Mouse (Mus musculus) forebrain, embryonic 13.5 days (tissue): ENCODE measurements around the gene Gm48552. TPM values are rescaled to one million over a fixed set of nuclear protein-coding genes. Genes with fewer than 3 reads are reported as not detected.
A peak's percentile ranks its signal among the peaks of the same experiment; 100 is the strongest.

Source experiments
- ATAC-seq: fragments of 200-750 bp; cut with Nextera tagmentation; 2 replicates; pipeline ENCODE4 v1.8.0; 2017
- H3K27ac ChIP-seq: fragments of 300-500 bp; sonication (generic); 2 replicates; pipeline ENCODE4 v1.5.1; 2015; ENCODE audit warnings: inconsistent platforms, mild to moderate bottlenecking, moderate library complexity
- H3K27me3 ChIP-seq: fragments of 300-500 bp; sonication (generic); 2 replicates; pipeline ENCODE4 v1.6.1; 2015; ENCODE audit warnings: mild to moderate bottlenecking, inconsistent platforms
- H3K36me3 ChIP-seq: fragments of 300-500 bp; sonication (generic); 2 replicates; pipeline ENCODE4 v1.6.1; 2015; ENCODE audit warnings: mild to moderate bottlenecking, inconsistent platforms; ENCODE audit not compliant: poor library complexity, severe bottlenecking
- H3K4me1 ChIP-seq: fragments of 300-500 bp; sonication (generic); 2 replicates; pipeline ENCODE4 v1.6.1; 2015; ENCODE audit warnings: inconsistent platforms
- H3K4me2 ChIP-seq: fragments of 300-500 bp; sonication (generic); 2 replicates; pipeline ENCODE4 v1.6.1; 2015; ENCODE audit warnings: inconsistent platforms, mild to moderate bottlenecking, moderate library complexity
- H3K4me3 ChIP-seq: fragments of 300-500 bp; sonication (generic); 2 replicates; pipeline ENCODE4 v1.5.1; 2015; ENCODE audit warnings: mild to moderate bottlenecking, inconsistent platforms
- H3K9ac ChIP-seq: fragments of 300-500 bp; sonication (generic); 2 replicates; pipeline ENCODE4 v1.6.1; 2015; ENCODE audit warnings: mild to moderate bottlenecking, inconsistent platforms
- H3K9me3 ChIP-seq: fragments of 300-500 bp; sonication (generic); replicated peaks from 2 replicates; pipeline ENCODE4 v1.6.1; 2016; ENCODE audit warnings: inconsistent platforms
- WGBS: fragments of 180-500 bp; shearing (Covaris S2); methylation state at CpG from one replicate; pipeline ENCODE4 v1.1.7; 2015; 5-methylcytosine and 5-hydroxymethylcytosine counted together
- polyA plus RNA-seq: library from polyadenylated mRNA; unstranded; fragments of >200 nt; fragmentation: Nextera tagmentation; extraction: Ambion mirVana; gene quantifications from 2 replicates; pipeline ENCODE4 v1.2.1, GENCODE M21; 2015

Gene Gm48552
- 2.1 and 2.3 TPM in 2 replicates for polyA plus RNA-seq

GRCm38 (mm10) chr10:81388505-81389055 lies at the start of gene Gm48552:
Gene Gm48552, plus strand, starts transcription at chr10:81389005.
- Histone ChIP-seq H3K4me2 (no peak within 1 kb of the TSS), H3K4me3 (no peak within 1 kb of the TSS), H3K36me3 (peaks cover 48% of the 10 kb centered on the region), H3K4me1 (peaks cover 28% of the 10 kb centered on the region), H3K9ac (0 out of 2 replicates have a peak within 1 kb of the TSS, but pooled peaks have one; percentile 9), H3K9me3 (no peaks in the 10 kb centered on the region), H3K27me3 (no peaks in the 10 kb centered on the region), H3K27ac (no peak within 1 kb of the TSS)
- no peak for ATAC-seq
- WGBS: 88% methylated on average over 5 of the region's 5 CpGs

GRCm38 (mm10) chr10:81340551-81341332 lies 48.1 kb upstream of the Gm48552 start:
- no peak overlapping the region for H3K9ac ChIP-seq
- 40% methylated on average over 17 of the region's 17 CpGs for WGBS

DNA sequence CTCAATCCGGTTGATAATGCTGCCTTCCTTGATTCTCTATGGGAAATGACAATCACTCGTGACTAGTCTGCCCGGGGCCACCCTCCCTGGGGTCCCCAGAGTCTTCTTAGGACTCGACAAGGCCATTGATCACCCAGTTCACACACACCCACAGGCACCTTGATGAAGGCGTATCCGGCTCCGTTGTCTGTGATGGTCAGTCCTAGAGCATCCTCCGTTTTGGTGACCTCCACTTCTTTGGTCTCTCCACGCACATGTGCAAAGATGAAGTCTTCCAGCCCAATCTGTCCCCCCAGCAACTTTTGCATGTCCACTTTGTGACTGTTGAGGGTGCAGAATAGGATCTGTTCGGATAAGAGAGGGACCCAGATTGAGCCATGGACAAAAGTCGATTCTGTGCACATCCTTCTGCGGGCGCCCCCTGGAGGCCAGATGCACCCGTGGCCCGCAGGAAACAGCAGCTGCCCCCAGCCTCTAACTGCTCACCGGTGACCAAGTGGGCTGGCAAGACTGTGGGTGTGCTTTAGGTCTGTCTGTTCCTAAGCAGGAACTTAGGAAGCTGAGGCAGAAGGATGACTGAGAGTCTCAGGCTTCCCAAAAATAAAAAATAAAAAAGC lies 47.4 kb upstream of the Gm48552 start:
- no peak overlapping the region for H3K9ac ChIP-seq
- ATAC-seq: no peak
- WGBS: 37% methylated on average over 16 of the region's 16 CpGs
- H3K27me3 ChIP-seq: peaks cover 77% of the 10 kb centered on the region
- no peak overlapping the region for H3K4me2 ChIP-seq
- no peak overlapping the region for H3K27ac ChIP-seq
- peaks cover 10% of the 10 kb centered on the region for H3K4me1 ChIP-seq
- H3K9me3 ChIP-seq: no peaks in the 10 kb centered on the region
- H3K4me3 ChIP-seq: no peak overlapping the region
- H3K36me3 ChIP-seq: peaks cover 6% of the 10 kb centered on the region

More at GRCm38 (mm10) chr10:81340551-81341332, 48.1 kb upstream of the Gm48552 start:
- peaks cover 7% of the 10 kb centered on the region for H3K4me1 ChIP-seq
- H3K4me2 ChIP-seq: no peak overlapping the region
- no peak overlapping the region for H3K4me3 ChIP-seq
- no peak for ATAC-seq
- no peaks in the 10 kb centered on the region for H3K9me3 ChIP-seq
- no peak overlapping the region for H3K27ac ChIP-seq
- peaks cover 71% of the 10 kb centered on the region for H3K27me3 ChIP-seq
- H3K36me3 ChIP-seq: peaks cover 2% of the 10 kb centered on the region; the same call in 1 of the 2 replicates

GRCm38 (mm10) chr10:81342686-81343505 lies 45.9 kb upstream of the Gm48552 start, which contains the start of gene Gipc3:
Gene Gipc3, minus strand, starts transcription at chr10:81343266.
- H3K4me3 ChIP-seq: peak within 1 kb of the TSS; percentile 41
- H3K9ac ChIP-seq: peak within 1 kb of the TSS; percentile 62
- peaks cover 79% of the 10 kb centered on the region for H3K27me3 ChIP-seq
- no peak for ATAC-seq
- 5% methylated on average over 50 of the region's 67 CpGs for WGBS
- H3K9me3 ChIP-seq: no peaks in the 10 kb centered on the region
- H3K4me2 ChIP-seq: peak within 1 kb of the TSS; percentile 70
- no peak within 1 kb of the TSS for H3K27ac ChIP-seq
- peaks cover 15% of the 10 kb centered on the region for H3K36me3 ChIP-seq
- peaks cover 23% of the 10 kb centered on the region for H3K4me1 ChIP-seq

GRCm38 (mm10) chr10:81344421-81345161 lies 44.2 kb upstream of the Gm48552 start:
- Histone ChIP-seq H3K4me1 (peaks cover 32% of the 10 kb centered on the region), H3K9me3 (no peaks in the 10 kb centered on the region), H3K9ac (no peak overlapping the region), H3K4me2 (no peak overlapping the region), H3K36me3 (peaks cover 16% of the 10 kb centered on the region), H3K27me3 (peaks cover 78% of the 10 kb centered on the region), H3K4me3 (no peak overlapping the region), H3K27ac (no peak overlapping the region)
- ATAC-seq: no peak
- 50% methylated on average over 8 of the region's 8 CpGs for WGBS

GRCm38 (mm10) chr10:81345162-81345534 lies 43.7 kb upstream of the Gm48552 start:
- 85% methylated on average over 4 of the region's 4 CpGs for WGBS
- no peak for ATAC-seq
- no peak overlapping the region for H3K9ac ChIP-seq

DNA sequence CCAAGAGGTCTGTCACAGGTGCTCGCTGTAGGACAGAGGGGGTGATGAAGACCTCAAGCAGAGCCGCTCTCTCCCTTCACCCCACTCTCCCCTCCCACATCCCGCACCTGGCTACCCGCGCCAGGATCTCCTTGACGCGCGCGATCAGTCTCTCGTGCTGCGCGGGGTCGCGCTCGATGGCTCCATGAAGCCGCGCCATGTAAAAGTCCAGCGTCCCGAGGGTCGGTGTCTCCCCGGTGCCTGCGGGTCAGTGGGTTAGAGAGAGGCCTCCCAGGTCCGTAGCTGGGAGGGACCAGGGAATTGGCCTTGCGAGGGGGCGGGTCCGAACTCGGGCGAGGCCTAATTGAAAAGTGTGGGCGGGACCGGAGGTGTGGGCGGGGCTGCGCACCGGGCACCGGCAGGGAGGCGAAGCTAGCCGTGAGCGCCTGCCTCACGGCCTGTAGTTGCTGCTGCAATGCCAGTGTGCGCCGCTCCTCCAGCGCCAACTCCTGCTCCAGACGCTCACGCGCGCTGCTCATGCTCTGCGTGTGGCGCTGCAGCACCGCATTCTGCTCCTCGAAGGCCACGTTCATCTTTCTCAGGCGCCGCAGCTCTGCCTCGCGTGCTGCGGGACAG lies 42.2 kb upstream of the Gm48552 start:
- peaks cover 39% of the 10 kb centered on the region for H3K4me1 ChIP-seq
- ATAC-seq: peak; percentile 9; the same call in 1 of the 2 replicates
- H3K27ac ChIP-seq: no peak overlapping the region; the same call in 1 of the 2 replicates
- peak overlapping the region; percentile 60 for H3K9ac ChIP-seq
- WGBS: 6% methylated on average over 47 of the region's 55 CpGs
- H3K36me3 ChIP-seq: peaks cover 16% of the 10 kb centered on the region
- H3K4me3 ChIP-seq: peak overlapping the region; percentile 24
- H3K27me3 ChIP-seq: peaks cover 63% of the 10 kb centered on the region
- H3K9me3 ChIP-seq: no peaks in the 10 kb centered on the region
- peak overlapping the region; percentile 58 for H3K4me2 ChIP-seq

More at GRCm38 (mm10) chr10:81345162-81345534, 43.7 kb upstream of the Gm48552 start:
- H3K4me1 ChIP-seq: peaks cover 36% of the 10 kb centered on the region
- no peak overlapping the region for H3K27ac ChIP-seq
- peaks cover 16% of the 10 kb centered on the region for H3K36me3 ChIP-seq
- peaks cover 77% of the 10 kb centered on the region for H3K27me3 ChIP-seq
- no peaks in the 10 kb centered on the region for H3K9me3 ChIP-seq
- no peak overlapping the region for H3K4me3 ChIP-seq
- no peak overlapping the region for H3K4me2 ChIP-seq

GRCm38 (mm10) chr10:81349146-81349545 lies 39.7 kb upstream of the Gm48552 start:
- WGBS: 4% methylated on average over 12 of the region's 12 CpGs
- Histone ChIP-seq H3K27ac (no peak overlapping the region), H3K9ac (peak overlapping the region; percentile 82)

DNA sequence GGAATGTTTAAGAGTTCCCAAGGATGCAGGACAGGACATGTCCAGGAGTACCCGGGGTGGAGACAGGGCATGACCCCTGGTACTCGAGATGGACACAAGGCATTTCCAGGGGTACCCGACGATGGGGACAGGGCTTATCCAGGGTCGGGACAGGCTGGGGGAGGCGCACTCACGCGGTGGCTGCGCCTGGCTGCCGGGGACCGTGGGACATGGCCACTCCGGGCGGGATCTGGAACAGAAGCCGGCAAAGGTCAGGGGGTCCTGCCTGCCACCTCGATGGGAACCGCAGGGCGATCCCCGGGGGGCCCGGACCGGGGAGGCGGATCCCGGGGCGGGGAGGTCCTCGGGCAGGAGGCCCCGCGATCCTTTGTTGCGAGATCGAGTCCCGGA lies 38.8 kb upstream of the Gm48552 start:
- WGBS: 0% methylated on average over 25 of the region's 29 CpGs
- peak overlapping the region; percentile 44 for H3K27ac ChIP-seq
- H3K36me3 ChIP-seq: peaks cover 16% of the 10 kb centered on the region
- H3K4me1 ChIP-seq: peaks cover 32% of the 10 kb centered on the region
- peaks cover 30% of the 10 kb centered on the region for H3K27me3 ChIP-seq
- peak overlapping the region; percentile 95 for H3K4me2 ChIP-seq
- no peaks in the 10 kb centered on the region for H3K9me3 ChIP-seq
- ATAC-seq: peak; percentile 5; the same call in 1 of the 2 replicates
- H3K9ac ChIP-seq: peak overlapping the region; percentile 82
- H3K4me3 ChIP-seq: peak overlapping the region; percentile 77

More at GRCm38 (mm10) chr10:81349146-81349545, 39.7 kb upstream of the Gm48552 start:
- H3K4me2 ChIP-seq: peak overlapping the region; percentile 95
- H3K27me3 ChIP-seq: peaks cover 38% of the 10 kb centered on the region
- H3K9me3 ChIP-seq: no peaks in the 10 kb centered on the region
- peaks cover 32% of the 10 kb centered on the region for H3K4me1 ChIP-seq
- peaks cover 16% of the 10 kb centered on the region for H3K36me3 ChIP-seq
- ATAC-seq: no peak
- peak overlapping the region; percentile 77 for H3K4me3 ChIP-seq

DNA sequence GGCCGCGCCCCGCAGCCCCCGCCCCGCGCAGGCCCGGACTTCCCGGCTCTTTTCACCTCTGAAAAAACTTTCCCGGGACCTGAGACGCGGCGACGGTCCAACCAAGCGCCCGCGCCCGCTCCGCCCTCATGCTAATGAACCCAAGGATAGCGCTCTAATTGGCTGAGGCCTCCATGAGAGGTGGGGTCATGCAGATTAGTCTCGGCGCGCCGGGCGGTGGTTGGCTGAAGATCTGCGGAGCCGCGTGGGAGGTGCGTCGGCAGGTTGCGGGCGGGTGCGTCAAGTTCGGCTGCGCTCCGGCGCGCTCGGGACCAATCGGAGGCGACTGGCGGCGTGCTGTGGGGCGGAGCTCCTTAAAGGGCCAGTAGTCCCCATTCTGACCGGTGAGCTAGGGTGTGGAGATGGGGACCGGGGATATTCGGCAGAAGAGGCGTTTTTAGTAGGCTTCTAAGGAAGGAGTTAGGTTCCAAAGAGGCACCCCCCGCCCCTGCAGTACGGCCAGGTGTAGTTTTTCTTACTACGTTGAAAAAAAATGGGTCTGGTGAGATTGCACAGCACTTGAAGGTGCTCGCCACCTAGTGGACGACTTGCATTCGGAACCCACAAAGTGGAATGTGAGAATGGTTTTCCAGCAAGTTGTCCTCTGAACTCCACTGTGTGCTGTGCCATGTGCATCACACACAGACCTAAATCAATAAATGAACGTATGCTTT lies 38.3 kb upstream of the Gm48552 start, which contains the start of gene Hmg20b:
Gene Hmg20b (minus strand): TSS at position 130 of the 713 bp plus-strand sequence.
- Histone ChIP-seq H3K9ac (peak within 1 kb of the TSS; percentile 82), H3K36me3 (peaks cover 16% of the 10 kb centered on the region), H3K27ac (peak within 1 kb of the TSS; percentile 44), H3K4me1 (peaks cover 32% of the 10 kb centered on the region), H3K27me3 (peaks cover 24% of the 10 kb centered on the region; the same call in 1 of the 2 replicates), H3K4me3 (peak within 1 kb of the TSS; percentile 77), H3K9me3 (no peaks in the 10 kb centered on the region), H3K4me2 (peak within 1 kb of the TSS; percentile 95)
- ATAC-seq: peak; percentile 97
- under 1% methylated on average over 54 of the region's 54 CpGs for WGBS
